Mouse (Mus musculus) kidney, embryonic 14.5 days (tissue): ENCODE measurements at regions not wholly inside any gene's neighbourhood (a gene's known extent, or its start where the extent isn't known, plus 50 kb on each side); places are given as distances from the start of the nearest gene placed in this dataset.

Experiments used
- ATAC-seq: fragments of 200-750 bp; cut with Nextera tagmentation; 2 replicates; pipeline ENCODE4 v1.8.0; 2017; ENCODE audit warnings: moderate number of reproducible peaks, mild to moderate bottlenecking, moderate TSS enrichment, moderate library complexity; ENCODE audit not compliant: low FRiP score, low TSS enrichment
- H3K27ac ChIP-seq: fragments of 300-500 bp; sonication (generic); 2 replicates; pipeline ENCODE4 v1.5.1; 2014; ENCODE audit warnings: low read depth, mild to moderate bottlenecking, low read length, moderate library complexity, mixed read lengths
- H3K27me3 ChIP-seq: fragments of 300-500 bp; sonication (generic); 2 replicates; pipeline ENCODE4 v1.6.1; 2014; ENCODE audit warnings: mild to moderate bottlenecking, low read length; ENCODE audit not compliant: control insufficient read depth, insufficient read depth
- H3K36me3 ChIP-seq: fragments of 300-500 bp; sonication (generic); 2 replicates; pipeline ENCODE4 v1.6.1; 2014; ENCODE audit warnings: low read length, mixed read lengths; ENCODE audit not compliant: control insufficient read depth, insufficient read depth
- H3K4me1 ChIP-seq: fragments of 300-500 bp; sonication (generic); 2 replicates; pipeline ENCODE4 v1.6.1; 2014; ENCODE audit warnings: low read length, mixed read lengths; ENCODE audit not compliant: control insufficient read depth, insufficient read depth
- H3K4me2 ChIP-seq: fragments of 300-500 bp; sonication (generic); replicated peaks from 2 replicates; pipeline ENCODE4 v1.6.1; 2014; ENCODE audit warnings: low read depth, mild to moderate bottlenecking, low read length
- H3K4me3 ChIP-seq: fragments of 300-500 bp; sonication (generic); 2 replicates; pipeline ENCODE4 v1.5.1; 2014; ENCODE audit warnings: mild to moderate bottlenecking, low read length
- H3K9ac ChIP-seq: fragments of 300-500 bp; sonication (generic); 2 replicates; pipeline ENCODE4 v1.6.1; 2014; ENCODE audit warnings: low read depth, mild to moderate bottlenecking, low read length, moderate library complexity
- H3K9me3 ChIP-seq: fragments of 300-500 bp; sonication (generic); 2 replicates; pipeline ENCODE4 v1.6.1; 2016; ENCODE audit warnings: low read length; ENCODE audit not compliant: control insufficient read depth
- WGBS: fragments of 180-500 bp; shearing (Covaris S2); extraction: QIAGEN DNeasy Blood & Tissue Kit; methylation state at CpG from one replicate; pipeline ENCODE4 v1.1.7; 2014; 5-methylcytosine and 5-hydroxymethylcytosine counted together

GRCm38 (mm10) chr10:111836191-111836590, 136.3 kb upstream of the Krr1 start:
- H3K9me3 ChIP-seq, result no peaks in the 10 kb centered on the region
- H3K27ac ChIP-seq, result no peak overlapping the region
- H3K27me3 ChIP-seq, result no peaks in the 10 kb centered on the region
- no peaks in the 10 kb centered on the region for H3K4me1 ChIP-seq
- 54% methylated on average over 5 of the region's 5 CpGs for WGBS
- H3K4me3 ChIP-seq, result no peak overlapping the region
- no peaks in the 10 kb centered on the region for H3K36me3 ChIP-seq
- H3K4me2 ChIP-seq, result no peak overlapping the region
- no peak for ATAC-seq
- no peak overlapping the region for H3K9ac ChIP-seq

- no peaks in the 10 kb centered on the region for H3K9me3 ChIP-seq
- H3K36me3 ChIP-seq, result no peaks in the 10 kb centered on the region
- H3K4me2 ChIP-seq, result no peak overlapping the region
- H3K4me1 ChIP-seq, result peaks cover 1% of the 10 kb centered on the region; the same call in 1 of the 2 replicates
- H3K4me3 ChIP-seq, result no peak overlapping the region
- no peaks in the 10 kb centered on the region for H3K27me3 ChIP-seq
- no peak for ATAC-seq
- H3K9ac ChIP-seq, result no peak overlapping the region
- 77% methylated on average over 4 of the region's 4 CpGs for WGBS
- no peak overlapping the region for H3K27ac ChIP-seq
Observed at GRCm38 (mm10) chr10:111836802-111837201, 135.7 kb upstream of the Krr1 start.

GRCm38 (mm10) chr10:111842321-111842775, 130.1 kb upstream of the Krr1 start:
- Histone ChIP-seq H3K4me3 (no peak overlapping the region), H3K9ac (no peak overlapping the region; the same call in 1 of the 2 replicates), H3K4me1 (peaks cover 16% of the 10 kb centered on the region), H3K36me3 (no peaks in the 10 kb centered on the region), H3K27ac (peak overlapping the region; percentile 24; the same call in 1 of the 2 replicates), H3K4me2 (no peak overlapping the region), H3K9me3 (no peaks in the 10 kb centered on the region), H3K27me3 (no peaks in the 10 kb centered on the region)
- WGBS, result 24% methylated on average over 11 of the region's 11 CpGs
- ATAC-seq, result peak; percentile 74

- H3K27ac ChIP-seq, result no peak overlapping the region
- ATAC-seq, result no peak
- no peaks in the 10 kb centered on the region for H3K36me3 ChIP-seq
- no peaks in the 10 kb centered on the region for H3K27me3 ChIP-seq
- 34% methylated on average over 7 of the region's 7 CpGs for WGBS
- no peak overlapping the region for H3K4me2 ChIP-seq
- H3K9me3 ChIP-seq, result no peaks in the 10 kb centered on the region
- H3K4me1 ChIP-seq, result peaks cover 16% of the 10 kb centered on the region
- no peak overlapping the region for H3K4me3 ChIP-seq
- H3K9ac ChIP-seq, result no peak overlapping the region
Observed at GRCm38 (mm10) chr10:111842896-111843295, 129.6 kb upstream of the Krr1 start.

- no peaks in the 10 kb centered on the region for H3K9me3 ChIP-seq
- no peak overlapping the region for H3K27ac ChIP-seq
- WGBS, result 51% methylated on average over 9 of the region's 9 CpGs
- no peak for ATAC-seq
- no peak overlapping the region for H3K9ac ChIP-seq
- H3K4me2 ChIP-seq, result no peak overlapping the region
- peaks cover 16% of the 10 kb centered on the region for H3K4me1 ChIP-seq
- H3K27me3 ChIP-seq, result no peaks in the 10 kb centered on the region
- no peaks in the 10 kb centered on the region for H3K36me3 ChIP-seq
- no peak overlapping the region for H3K4me3 ChIP-seq
Observed at GRCm38 (mm10) chr10:111843301-111843700, 129.2 kb upstream of the Krr1 start.

GRCm38 (mm10) chr10:111844144-111844543, 128.3 kb upstream of the Krr1 start:
- no peak overlapping the region for H3K4me3 ChIP-seq
- H3K36me3 ChIP-seq, result no peaks in the 10 kb centered on the region
- H3K9me3 ChIP-seq, result no peaks in the 10 kb centered on the region
- no peak overlapping the region for H3K9ac ChIP-seq
- 90% methylated on average over 10 of the region's 10 CpGs for WGBS
- no peak for ATAC-seq
- H3K4me2 ChIP-seq, result no peak overlapping the region
- no peak overlapping the region for H3K27ac ChIP-seq
- H3K27me3 ChIP-seq, result no peaks in the 10 kb centered on the region
- H3K4me1 ChIP-seq, result peaks cover 16% of the 10 kb centered on the region

- WGBS, result 98% methylated on average over 2 of the region's 2 CpGs
Observed at GRCm38 (mm10) chr10:111845946-111846345, 126.5 kb upstream of the Krr1 start.

GRCm38 (mm10) chr10:111854254-111854653, 118.2 kb upstream of the Krr1 start:
- no peak overlapping the region for H3K4me3 ChIP-seq
- no peak for ATAC-seq
- H3K9me3 ChIP-seq, result no peaks in the 10 kb centered on the region
- H3K27me3 ChIP-seq, result no peaks in the 10 kb centered on the region
- no peaks in the 10 kb centered on the region for H3K4me1 ChIP-seq
- WGBS, result 84% methylated on average over 5 of the region's 5 CpGs
- no peak overlapping the region for H3K9ac ChIP-seq
- no peak overlapping the region for H3K27ac ChIP-seq
- H3K4me2 ChIP-seq, result no peak overlapping the region
- H3K36me3 ChIP-seq, result no peaks in the 10 kb centered on the region

More at GRCm38 (mm10) chr10:111845946-111846345, 126.5 kb upstream of the Krr1 start:
- Histone ChIP-seq H3K27ac (no peak overlapping the region), H3K9ac (no peak overlapping the region), H3K4me1 (peaks cover 16% of the 10 kb centered on the region), H3K36me3 (no peaks in the 10 kb centered on the region), H3K27me3 (no peaks in the 10 kb centered on the region), H3K4me3 (no peak overlapping the region), H3K9me3 (no peaks in the 10 kb centered on the region), H3K4me2 (no peak overlapping the region)
- no peak for ATAC-seq

GRCm38 (mm10) chr10:111855496-111855895, 117.0 kb upstream of the Krr1 start:
- no peak overlapping the region for H3K27ac ChIP-seq
- H3K27me3 ChIP-seq, result no peaks in the 10 kb centered on the region
- 72% methylated on average over 18 of the region's 18 CpGs for WGBS
- H3K9me3 ChIP-seq, result no peaks in the 10 kb centered on the region
- H3K4me1 ChIP-seq, result no peaks in the 10 kb centered on the region
- H3K4me2 ChIP-seq, result no peak overlapping the region
- no peaks in the 10 kb centered on the region for H3K36me3 ChIP-seq
- H3K4me3 ChIP-seq, result no peak overlapping the region
- ATAC-seq, result no peak
- no peak overlapping the region for H3K9ac ChIP-seq
